Mouse (Mus musculus): ENCODE results near the gene Irf8. TPM values are rescaled to one million over a fixed set of nuclear protein-coding genes. Genes with fewer than 3 reads are reported as not detected.
"Not testable (repeated sequence)": the region's sequence is repeated elsewhere in the genome, so short reads cannot be mapped to it uniquely, and the experiment has no call there.

Gene Irf8
- total RNA-seq, 4 experiments from 2014 or later = 5.1 to 22.2 (median 11.7) TPM

DNA sequence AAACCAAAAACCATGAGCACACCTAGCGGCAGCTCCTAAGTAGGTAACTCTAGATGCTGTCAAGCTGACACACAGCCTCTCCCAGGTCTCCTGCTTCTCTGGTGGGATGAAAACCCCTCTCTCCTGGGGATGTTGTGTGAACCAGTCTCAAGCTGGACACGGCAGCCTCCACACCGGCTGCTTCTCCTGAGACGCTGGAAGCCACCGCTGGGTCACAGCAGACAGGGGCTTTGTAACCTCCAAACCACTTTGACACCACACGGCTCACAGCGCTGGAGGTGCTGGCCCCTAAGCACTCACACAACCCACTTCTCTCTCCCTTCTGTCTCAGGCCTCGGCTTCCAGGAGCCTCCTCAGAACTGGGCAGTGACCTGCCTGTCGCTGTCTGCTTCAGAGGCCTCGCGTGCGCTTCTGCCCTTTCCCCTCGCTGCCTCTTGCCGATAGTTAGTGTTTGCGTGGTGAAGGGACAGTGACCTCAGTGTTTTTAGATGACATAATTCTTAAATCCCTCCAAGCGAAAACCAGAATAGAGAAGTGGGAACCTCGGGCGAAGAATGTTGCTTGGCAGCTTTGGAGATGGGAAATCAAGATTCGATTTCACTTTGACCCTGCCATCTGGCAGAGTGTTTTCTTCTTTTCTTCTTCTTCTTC, 16.4 kb upstream of the Irf8 start:
- no peak for DNase-seq (ENCODE audit: low spot score in 2 of 2)

DNA sequence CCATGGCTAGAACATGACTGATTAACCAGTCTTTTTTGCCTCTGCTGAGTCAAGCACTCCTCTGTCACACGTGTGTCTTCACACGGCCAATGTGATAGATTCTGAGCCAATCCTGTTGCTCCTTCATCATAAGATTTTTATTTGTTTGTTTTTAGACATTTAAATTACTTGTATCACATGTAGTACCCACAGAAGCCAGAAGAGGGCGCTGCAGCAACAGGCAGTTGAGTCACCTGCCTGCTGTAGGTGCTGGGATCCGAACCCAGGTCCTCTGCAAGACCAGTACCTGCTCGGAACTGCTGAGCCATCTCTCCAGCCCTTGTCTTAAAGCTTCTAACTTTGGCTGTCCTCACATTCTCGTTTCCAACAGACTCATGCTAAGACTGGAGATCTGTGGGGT, 13.1 kb upstream of the Irf8 start:
- DNase-seq (ENCODE audit: low spot score in 2 of 2) = no peak

DNA sequence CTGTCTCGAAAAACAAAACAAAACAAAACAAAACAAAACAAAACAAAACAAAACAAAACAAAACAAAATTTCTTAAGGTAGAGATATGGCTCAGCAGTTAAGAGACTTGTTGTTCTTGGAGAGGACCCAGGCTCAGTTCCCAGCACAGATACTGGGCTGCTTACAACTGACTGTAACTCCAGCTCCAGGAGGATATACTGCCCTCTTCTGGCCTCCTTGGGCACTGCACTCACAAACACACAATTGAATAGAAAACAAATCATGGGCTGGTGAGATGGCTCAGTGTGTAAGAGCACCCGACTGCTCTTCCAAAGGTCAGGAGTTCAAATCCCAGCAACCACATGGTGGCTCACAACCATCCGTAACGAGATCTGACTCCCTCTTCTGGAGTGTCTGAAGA, 12.1 kb upstream of the Irf8 start:
- not testable (repeated sequence) for DNase-seq (ENCODE audit: low spot score in 2 of 2)

DNA sequence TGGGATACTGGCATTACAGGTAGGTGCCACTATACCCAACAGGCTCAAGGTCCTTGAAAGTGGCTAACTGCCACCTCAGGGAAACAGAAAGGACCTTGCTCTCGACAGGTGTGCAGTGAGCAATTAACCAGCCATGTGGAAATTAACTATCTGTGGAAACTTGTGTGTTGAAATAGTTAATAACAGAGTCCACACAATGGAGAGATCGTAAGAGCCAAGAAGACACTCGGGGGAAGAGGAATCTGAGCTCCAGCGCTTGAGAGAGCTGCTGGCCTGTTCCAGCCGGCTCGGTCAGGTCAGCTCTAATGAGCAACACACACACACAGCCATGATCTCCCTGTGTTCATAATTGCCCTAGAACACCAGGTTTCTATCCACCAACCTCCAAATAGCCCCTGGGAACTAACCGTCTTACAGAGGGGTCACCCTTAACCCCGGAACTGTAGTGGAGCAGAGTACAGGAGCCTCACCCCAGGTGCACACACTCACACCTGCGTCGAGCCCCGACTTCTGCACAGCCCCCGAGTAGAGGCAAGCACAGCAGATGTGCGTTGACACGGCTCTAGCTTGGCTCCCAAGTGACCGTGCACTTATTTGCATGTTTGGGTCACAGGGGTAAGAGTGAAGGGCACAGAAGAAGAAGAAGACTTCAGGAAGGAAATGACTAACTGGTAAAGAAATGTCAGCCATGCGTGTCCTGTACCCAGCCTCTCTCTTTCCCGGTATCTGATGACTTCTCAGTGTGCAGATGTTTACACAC, 11.2 kb upstream of the Irf8 start:
- DNase-seq (ENCODE audit: low spot score in 2 of 2) = no peak

- no peak for DNase-seq (ENCODE audit: low spot score in 2 of 2)
These were observed 10.6 kb upstream of the Irf8 start for GRCm38 (mm10) chr8:120725576-120725950.

GRCm38 (mm10) chr8:120726051-120726450, 10.1 kb upstream of the Irf8 start:
- no peak for DNase-seq (ENCODE audit: low spot score in 2 of 2)

DNA sequence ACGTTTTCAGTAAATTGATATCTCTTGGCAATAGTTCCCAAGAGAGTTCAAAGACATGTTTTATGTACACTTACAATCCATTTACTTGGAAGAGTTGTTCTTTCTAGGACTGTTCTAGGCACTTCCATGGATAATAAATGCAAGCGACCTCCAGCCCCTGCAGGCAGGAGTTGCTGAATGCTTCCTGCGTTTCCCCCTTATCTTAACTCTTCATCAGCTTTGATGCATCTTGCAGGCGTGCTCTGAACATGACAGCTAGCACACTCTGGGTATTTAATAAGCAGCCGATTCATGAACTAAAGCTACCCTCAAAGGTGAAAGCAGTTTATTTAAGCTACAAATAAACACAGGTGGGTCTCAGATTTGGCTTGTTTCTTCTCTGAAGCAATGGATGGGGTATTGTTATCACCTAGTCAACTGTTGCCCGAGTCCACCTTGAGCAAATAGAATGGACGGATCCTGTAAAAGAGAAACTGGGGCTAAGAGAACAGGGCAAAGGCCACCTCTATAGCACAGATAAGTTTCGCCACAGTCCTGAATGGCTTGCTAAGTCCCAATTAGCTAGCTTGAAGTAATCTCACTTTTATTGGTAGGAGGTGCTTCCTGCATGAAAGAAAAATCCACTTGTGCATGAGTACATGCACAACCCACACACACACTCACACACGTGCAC, 7.5 kb upstream of the Irf8 start:
- no peak for DNase-seq (ENCODE audit: low spot score in 2 of 2)

- DNase-seq (ENCODE audit: low spot score in 2 of 2) = no peak
These were observed 4.6 kb upstream of the Irf8 start for GRCm38 (mm10) chr8:120731582-120731981.

DNA sequence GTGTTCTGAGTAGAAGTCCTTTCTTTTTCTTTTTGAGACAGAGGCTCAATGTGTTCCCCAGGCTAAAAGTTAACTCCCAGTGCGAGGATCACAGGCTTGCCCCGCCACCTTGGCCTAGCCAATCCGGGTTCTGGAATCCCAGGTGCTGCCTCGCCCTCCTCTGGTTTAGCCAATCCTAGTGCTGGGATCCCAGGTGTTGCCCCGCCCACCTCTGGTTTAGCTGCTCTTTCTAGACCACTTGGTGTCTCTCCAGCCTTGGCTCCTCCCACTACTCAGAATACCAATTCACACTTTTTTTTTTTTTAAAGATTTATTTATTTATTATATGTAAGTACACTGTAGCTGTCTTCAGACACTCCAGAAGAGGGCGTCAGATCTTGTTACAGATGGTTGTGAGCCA, 4.1 kb upstream of the Irf8 start:
- DNase-seq (ENCODE audit: low spot score in 2 of 2) = no peak

GRCm38 (mm10) chr8:120736486-120736885, 328 bp downstream of the Irf8 start:
- no peak for DNase-seq (ENCODE audit: low spot score in 2 of 2)

DNA sequence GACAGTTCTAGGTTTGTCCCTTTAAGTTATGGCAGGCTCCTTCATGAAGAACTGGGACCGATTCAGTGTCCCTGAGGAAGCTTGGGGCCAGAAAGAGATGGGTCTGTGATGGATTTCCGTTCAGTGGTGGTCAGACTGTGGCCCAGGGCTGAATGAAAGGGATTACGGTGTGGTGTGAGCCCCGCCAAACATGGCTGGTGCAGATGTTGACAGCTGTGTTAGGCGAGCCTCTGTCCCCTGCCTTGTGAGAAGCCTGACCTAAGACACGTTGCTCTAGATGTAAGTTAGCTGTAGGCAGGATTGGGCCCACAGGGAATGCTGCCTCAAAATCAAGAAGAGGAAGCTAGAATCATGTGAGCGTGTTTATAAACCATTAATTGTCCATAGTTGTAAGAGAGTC, 1.0 kb downstream of the Irf8 start:
- no peak for DNase-seq (ENCODE audit: low spot score in 2 of 2)

DNA sequence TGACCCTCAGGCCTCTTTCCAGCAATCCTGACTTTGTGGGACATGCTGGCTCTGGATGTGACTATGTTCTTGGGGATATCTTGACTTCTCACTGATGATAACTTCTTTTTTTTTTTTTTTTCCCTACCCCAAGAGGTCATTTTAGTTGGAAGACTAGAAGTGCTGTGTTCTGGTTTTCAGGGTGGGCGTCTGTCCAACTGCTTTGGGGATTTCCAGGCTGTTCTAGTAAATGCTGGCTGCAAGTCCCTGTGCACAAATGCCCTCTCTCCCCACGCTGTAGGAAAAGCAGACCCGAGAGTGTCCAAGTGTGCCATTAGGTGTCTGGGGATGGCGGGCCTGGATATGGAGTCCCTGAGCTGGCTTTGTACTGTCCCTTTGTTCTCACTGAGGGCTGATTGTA, 2.6 kb downstream of the Irf8 start:
- no peak for DNase-seq (ENCODE audit: low spot score in 2 of 2)

DNA sequence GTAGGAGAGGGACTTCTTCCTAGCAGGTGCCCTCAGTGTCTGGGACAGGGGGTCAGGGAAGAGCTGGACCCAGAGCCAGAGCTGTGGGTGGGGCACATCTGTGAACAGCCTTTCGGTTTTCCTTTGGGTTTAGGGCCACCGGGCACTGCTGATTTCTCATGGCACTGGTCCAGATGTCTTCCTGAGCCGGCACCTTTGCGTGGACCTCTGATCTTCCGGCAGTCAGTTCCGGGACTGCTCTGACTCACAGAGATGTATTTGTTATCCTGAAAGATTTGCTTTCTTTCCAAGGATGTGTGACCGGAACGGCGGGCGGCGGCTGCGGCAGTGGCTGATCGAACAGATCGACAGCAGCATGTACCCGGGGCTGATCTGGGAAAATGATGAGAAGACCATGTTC, 3.4 kb downstream of the Irf8 start:
- DNase-seq (ENCODE audit: low spot score in 2 of 2) = no peak

GRCm38 (mm10) chr8:120740579-120740978, 4.4 kb downstream of the Irf8 start:
- no peak for DNase-seq (ENCODE audit: low spot score in 2 of 2)

DNA sequence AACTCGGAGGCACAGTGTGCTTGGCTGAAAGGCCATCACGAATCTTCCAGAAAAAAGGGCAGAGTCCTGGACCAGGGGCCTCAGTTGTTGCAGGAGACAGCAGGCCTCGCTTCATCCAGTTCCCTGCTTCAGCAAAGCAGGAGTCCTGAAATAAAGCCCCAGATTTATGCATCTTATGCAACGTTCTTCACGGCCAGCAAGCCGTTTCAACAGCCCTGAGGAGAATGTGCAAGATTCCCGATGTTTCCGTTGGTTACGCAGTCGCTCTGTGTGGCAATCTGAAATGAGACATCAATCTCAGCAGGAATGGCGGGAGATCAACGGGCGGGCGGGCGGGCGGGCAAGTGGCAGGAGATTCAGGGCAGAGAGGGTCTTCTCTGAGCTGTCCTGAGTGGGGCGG, 4.8 kb downstream of the Irf8 start:
- no peak for DNase-seq (ENCODE audit: low spot score in 2 of 2)

GRCm38 (mm10) chr8:120741815-120742530, 5.8 kb downstream of the Irf8 start:
- no peak for DNase-seq (ENCODE audit: low spot score in 2 of 2)

GRCm38 (mm10) chr8:120743149-120743897, 7.2 kb downstream of the Irf8 start:
- DNase-seq (ENCODE audit: low spot score in 2 of 2) = no peak

- DNase-seq (ENCODE audit: low spot score in 2 of 2) = no peak
These were observed 7.7 kb downstream of the Irf8 start for GRCm38 (mm10) chr8:120743898-120744290.

GRCm38 (mm10) chr8:120744448-120744847, 8.3 kb downstream of the Irf8 start:
- no peak for DNase-seq (ENCODE audit: low spot score in 2 of 2)

DNA sequence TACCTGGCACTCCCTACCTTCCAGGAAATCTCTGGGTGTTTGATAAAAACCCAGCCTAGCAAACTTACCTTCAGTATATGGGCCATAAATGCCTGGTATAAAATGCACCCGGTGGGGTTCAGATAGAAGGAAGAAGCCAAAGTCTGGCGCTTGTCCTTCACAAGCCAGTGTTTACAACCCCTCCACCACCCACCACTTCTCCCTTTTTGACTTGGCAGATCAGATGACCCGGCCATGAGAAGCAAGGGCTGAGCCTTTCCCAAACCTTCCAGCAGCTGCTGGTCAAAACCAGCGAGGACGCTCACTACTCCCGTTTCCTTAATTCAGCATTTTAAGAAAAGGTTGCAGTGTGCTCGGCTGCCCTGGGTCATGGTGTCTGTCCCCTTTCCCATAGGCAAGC, 9.1 kb downstream of the Irf8 start:
- no peak for DNase-seq (ENCODE audit: low spot score in 2 of 2)

DNA sequence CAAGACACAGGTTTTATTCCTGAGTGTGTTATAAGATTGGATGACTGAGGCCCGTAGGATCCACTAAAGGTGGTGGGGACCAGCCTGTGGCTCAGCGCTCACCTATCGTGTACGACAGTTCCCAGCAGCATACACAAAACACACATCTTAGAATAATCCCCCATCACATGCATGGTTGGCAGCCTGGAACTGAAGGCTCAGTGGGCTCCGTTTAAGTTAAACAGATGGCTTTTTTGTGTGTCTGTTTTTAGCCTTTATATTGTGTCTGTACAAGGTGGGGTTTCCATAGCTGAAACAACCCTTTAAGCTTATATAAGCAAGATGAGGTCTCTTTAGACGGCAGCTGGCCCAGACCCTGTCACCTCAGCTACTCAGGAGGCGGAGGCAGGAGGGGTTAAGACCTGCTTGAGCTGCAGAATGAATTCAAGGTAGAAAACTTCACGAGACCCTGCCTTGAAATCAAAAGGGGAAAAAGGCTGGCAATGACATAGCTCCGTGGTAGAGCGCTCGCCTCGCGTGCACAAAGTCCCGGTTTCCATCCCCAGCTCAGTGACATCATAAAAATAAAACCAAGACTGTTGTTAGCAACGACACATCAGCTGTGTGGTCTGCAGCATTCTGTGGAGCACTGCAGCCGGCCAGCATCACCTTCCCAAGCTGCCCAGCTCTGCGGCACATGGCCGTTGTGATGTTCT, 10.0 kb downstream of the Irf8 start:
- DNase-seq (ENCODE audit: low spot score in 2 of 2) = no peak
